Mouse (Mus musculus) cerebellum, adult 11-12 months (tissue): ENCODE measurements around the gene Rabggta.

Experiments
- DNase-seq: peaks from one replicate; pipeline ENCODE4 v3.0.0; 2022

Rabggta gene

DNA sequence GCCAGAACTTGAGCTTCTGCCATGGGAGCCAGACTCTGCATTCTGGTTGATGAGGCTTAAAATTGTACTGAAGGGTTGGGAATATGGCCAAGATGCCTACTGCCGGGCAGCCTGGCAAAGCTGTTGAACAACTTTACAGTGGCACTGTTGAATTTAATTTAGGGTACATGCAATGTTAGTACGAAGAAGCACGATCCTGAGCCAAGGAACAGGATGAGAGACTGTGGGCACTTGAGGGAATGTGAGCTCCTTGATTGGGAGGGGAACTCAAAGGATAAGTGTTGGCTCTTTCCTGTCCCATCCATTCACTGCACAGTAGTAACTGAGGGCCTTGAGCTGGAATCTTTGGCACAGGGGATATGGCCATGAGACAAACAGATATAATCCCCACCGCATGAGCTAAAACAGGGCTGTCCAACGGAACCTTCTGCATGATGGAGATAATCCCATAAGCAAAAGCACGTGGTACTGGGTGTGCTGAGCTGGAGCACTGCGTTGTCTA lies 8.5 kb upstream of the Rabggta start:
- DNase-seq = no peak

DNA sequence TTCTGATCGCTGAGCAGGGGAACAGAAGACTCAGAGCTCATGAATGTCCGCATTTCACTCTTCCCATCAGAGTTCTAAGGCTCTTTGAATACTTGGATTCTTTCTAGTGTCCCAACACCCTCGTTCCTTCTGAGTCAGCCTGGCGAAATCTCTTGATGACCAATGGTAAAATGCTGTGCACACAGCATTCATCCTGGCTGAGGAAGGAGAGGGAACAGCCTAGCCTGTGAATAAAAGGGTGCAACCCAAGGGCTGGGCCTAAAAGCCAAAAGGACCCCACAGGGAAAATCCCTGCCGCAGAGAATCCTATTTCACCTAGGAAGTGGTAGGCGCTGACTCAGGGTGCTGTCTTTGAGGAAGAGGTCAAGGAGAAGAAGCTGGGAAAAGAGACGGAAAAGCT lies 8.1 kb upstream of the Rabggta start:
- no peak for DNase-seq

DNA sequence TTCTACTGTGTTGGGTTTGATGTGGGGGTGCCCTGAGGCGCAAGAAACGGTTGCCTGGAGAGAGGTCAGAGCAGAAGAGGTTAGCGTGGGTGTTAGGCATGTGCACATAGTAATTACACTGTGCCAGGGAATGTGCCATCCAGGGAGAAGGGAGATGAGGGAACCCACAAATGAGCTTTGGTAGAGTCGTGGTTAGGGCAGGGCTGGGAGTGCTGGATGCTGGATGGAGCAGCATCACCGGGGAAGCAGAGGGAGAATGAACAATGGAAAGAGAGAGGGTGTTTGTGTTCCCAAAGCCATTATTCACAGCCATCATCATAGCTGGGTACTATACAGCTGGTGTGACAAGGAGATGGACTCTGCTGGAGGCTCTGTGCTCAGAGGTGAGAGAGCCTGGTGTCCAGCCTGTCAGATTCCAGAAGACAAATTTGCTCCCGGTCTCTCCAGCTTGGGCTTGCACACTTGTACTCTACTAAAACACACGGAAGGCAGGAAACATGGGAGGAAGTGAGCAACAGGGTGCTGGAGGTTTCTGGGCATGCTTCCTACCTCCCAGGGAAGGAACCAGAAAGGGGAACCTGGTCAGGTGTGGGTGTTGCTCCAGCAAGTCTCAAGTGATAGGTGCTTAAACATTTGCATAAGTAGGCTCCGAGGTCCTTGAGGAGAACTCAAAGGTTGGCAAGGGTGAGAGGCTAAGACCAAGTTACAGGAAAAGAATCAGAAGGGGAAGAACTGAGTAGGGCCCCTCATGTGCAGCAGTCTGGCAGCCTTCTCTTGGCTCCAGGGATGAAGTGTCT lies 6.0 kb upstream of the Rabggta start:
- no peak for DNase-seq

DNA sequence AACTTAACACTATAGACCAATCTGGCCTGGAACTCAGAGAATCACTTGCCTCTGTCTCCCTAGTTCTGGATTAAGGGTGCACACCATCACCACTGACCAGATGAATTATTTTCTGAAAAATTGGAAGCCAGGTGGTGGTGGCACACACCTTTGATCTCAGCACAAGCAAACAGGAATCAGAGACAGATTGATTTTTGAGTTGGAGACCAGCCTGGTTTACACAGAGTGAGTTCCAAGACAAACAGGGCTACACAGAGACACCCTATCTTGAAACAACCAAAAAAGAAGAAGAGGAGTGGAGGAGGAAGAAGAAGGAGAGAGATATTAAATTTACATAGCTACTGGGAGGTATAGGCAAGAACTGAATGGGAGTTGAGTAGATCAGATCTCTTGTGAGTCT lies 4.2 kb upstream of the Rabggta start:
- DNase-seq = no peak

DNA sequence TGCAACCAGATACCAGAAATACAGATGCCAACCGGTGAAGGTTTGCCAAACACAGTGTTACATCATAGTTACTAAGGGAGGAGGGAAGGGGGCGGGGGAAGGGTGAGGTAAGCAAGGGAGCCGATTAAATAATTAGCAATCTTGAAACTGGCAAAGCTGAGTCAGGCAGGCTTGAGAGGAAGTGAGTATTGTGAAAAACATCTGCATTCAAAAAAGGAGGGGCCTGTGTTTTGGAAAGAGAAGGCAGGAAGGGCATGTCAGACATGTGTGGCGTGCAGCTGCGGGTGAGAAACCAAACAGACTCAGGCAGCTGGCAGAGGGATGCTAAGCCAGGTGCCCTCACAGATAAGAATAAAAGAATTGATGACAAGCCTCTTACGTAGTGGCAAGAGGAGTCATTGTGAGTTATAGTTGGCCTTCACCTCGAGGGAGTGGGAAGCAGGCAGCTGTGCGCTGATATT lies 2.4 kb upstream of the Rabggta start:
- no peak for DNase-seq

DNA sequence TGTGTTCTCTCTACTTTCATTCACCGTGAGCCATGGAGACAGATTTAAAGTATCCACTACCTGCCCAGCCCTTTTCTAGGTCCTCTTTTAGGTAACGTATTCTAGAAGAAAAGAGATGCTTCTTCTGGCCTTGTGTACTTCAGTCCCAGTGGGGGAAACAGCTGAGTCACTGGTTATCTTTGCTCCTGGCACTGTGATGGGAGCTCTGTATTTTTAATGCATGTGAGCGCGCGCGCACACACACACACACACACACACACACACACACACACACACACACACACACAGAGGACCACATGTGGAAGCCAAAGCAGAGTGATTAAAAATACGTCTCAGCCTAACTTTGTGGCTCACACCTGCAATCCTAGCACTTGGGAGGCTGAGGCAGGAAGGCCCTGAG lies 1.4 kb upstream of the Rabggta start:
- no peak for DNase-seq

DNA sequence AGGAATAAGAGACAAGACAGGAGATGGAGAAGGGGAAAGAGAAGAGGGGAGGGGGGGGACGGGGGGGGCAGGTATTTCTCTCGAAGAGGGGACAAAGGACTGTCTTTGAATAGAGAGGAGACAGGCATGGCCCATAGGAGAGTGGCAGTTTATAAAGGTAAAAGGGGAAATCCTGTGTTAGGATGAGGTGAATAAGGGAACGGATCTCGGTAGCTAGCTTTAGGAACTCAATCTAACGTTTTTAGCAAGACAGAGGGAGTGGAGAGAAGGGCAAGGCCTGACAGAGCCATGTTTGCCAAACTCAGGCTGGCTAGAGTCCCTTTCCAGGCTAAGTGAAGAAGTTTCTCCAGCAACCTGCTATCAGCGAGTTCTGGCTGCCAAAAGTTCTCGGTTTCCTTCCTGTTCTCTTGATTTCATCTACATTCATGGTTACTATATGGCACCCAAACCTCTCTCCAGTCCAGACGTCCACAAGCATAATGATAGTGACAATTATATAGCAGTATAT lies 429 bp upstream of the Rabggta start:
- no peak for DNase-seq

GRCm38 (mm10) chr14:55721076-55721475 lies 987 bp downstream of the Rabggta start:
- peak; percentile 31 for DNase-seq

DNA sequence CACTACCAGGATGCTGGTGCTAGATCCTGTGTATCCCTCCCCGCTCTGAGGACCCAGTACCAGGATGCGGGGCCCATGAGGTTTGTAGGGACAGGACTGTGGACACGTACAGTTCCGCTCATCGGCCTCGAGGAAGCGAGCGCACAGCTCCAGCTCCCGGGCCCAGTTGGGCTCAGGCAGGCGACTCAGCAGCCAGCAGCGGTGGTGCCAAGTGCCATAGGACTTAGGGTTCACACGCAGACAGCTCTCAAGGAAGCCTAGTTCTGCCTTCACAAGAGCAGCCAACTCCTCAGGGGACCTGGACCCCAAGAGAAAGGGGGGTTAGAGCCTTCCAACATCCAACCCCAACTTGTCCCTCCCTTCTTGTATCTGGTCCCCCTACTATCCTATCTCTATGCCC lies 1.4 kb downstream of the Rabggta start:
- DNase-seq = peak; percentile 30

- DNase-seq = no peak
Observed at GRCm38 (mm10) chr14:55719737-55720136, 2.3 kb downstream of the Rabggta start.

- DNase-seq = no peak
Observed at GRCm38 (mm10) chr14:55716884-55717283, 5.2 kb downstream of the Rabggta start.

DNA sequence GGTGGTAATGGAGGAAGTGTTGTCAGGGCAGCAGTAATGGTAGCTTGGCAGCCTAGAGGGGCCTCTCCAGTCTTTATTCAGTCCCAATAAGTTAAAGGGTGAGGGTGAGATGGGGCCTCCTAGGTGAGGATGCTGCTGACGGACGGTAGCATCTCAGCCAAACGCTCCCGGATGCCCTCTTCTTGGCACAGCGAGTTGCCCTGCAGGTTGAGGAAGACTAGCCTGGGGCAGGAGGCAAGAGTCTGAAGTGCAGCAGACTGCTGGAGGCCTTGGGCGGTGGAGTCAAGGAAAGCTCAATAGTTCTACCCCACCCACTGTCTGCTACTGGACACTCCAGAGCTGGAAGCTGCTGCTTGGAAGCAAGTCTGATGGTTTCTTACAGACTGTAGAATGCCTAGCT lies 5.8 kb downstream of the Rabggta start:
- no peak for DNase-seq

DNA sequence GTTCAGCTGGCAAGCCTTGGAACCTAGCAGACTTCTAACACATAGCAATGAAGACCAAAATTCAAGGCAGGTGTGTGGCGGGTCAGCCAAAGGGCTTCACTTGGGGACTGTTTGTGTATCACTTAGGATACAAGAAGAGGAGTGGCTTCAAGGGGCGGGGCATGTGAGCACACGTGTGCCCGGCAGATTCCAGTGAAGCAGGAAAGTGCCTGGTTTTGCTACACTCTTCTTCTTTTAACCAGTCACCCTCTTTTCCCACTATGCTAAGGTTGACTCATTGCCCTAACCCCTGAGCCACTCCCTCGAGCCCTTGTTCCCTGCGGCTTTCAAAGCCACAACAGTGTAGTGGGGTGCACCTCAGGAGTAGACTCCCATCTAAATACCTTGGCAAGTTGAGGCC lies 7.2 kb downstream of the Rabggta start:
- no peak for DNase-seq

DNA sequence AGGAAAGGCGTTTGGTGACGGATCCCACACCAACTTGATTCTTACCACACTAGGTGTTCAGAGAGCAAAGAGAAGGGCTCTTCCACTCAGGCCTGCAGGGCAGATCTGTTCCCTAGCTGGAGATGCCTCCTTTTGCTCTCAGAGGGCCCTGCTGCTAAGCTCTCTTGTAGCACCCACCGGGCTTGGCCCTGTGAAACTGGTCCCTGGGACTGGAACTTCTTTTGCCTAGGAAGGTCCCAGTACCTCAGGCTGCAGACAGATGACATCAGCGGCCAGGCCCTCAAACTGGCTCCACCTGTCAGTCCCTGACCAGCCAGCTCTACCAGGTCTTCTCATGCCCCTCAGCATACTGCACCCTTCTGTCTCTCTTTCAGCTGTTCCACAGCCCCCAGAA lies 8.3 kb downstream of the Rabggta start, which contains the start of gene Tgm1:
TSS of gene Tgm1 (minus strand) at position 198 of the 394 bp plus-strand sequence.
- DNase-seq = no peak

- no peak for DNase-seq
Observed at GRCm38 (mm10) chr14:55713007-55713728, 8.9 kb downstream of the Rabggta start.

DNA sequence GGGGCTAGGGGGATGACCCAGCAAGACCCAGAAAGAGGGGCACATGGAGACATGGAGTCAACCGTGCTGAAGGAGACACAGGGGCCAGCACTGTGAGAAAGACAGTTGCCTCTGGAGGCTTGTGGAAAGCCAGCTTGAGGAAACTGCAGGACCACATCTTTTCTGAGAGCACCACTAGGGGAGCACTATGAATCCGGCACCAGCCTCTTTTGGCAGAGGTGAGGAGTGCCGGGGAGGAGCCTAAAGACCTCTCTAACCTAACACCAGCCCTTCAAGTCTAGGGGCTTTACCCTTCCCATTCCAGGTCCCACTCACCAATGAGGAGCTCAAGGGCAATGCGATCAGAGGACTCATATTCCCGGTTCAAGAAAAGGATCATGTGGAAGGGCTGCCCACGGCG lies 10.3 kb downstream of the Rabggta start:
- DNase-seq = no peak

DNA sequence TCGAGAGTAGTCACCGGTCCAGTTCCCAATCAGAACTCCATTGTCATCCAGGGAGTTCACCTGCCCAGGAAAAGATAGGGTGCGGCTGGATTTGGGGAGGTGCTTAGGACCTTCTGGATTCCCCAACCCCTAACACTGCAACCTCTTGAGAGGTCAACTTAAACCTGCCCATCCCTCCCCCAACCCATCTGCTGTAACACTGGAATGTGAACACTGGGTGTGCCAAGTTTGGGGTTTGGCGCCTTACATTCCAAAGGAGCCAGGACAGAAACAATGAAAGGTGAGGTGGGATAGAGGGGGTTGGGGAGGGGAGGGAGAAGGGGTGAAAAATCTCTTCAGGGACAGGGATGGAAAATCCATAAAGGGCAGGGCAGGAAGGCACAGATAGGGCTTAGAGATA lies 12.6 kb downstream of the Rabggta start:
- DNase-seq = no peak

DNA sequence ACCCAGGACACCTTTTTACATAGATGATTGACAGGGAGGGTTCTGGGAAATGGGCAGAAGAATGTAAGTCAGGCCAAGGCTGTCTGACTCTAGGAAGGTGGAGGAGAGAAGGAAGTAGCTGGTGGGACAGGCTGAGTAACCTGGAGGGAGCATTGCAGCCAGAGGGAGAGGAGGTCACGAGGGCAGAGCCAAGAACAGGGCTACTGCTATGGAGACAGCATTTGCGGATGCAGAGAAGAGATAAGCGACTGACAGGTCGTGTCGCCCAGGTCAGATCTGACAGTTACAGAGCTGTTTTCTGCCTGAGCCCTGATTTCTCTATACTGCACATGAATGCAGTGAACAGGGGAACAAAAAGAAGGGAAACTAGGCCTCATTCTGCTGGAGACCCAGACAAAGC lies 14.7 kb downstream of the Rabggta start:
- no peak for DNase-seq

DNA sequence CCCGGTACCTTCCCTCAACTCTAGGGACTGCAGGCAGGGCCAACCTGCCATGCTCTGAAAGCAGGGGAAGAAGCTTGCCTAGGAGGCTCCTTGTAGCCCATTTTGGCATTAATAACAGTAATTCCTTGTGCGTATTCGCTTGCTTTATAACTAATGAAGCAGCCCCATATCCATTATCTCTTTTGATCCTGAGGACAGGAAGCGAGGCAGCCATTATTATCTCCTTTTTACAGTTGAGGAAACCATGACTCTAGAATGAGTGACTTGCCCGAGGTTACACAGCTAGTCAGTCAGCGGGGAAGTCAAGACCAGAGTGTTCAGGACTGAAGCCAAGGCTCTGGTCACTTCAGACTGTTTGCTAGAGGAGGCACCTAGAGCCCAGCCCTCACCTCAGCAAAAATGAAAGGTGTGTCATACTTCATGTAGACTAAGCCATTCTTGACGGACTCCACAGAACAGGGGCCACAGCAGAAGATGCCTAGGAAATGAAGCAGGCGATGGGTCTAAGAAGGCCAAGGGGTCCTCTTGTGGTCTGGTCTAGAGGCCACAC lies 15.9 kb downstream of the Rabggta start:
- no peak for DNase-seq

DNA sequence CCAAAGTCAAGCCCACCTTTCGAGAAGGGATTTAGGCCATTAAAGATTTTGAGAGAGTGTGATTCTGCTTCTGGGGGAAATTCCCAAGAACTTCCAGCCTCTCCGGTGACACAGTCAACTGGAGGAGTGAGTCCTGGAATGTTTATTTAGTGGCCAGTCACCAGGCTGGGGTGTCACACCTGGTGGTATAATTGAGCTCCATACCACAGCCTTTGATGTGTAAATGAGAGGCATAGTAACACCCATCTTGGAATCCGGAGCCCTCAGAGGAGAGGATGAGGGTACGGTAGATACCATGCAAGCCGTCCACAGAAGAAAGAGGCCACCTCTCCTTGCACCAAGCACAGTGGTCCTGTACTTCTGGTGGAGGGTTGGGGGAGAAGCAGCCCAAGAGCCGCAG lies 19.3 kb downstream of the Rabggta start:
- no peak for DNase-seq

DNA sequence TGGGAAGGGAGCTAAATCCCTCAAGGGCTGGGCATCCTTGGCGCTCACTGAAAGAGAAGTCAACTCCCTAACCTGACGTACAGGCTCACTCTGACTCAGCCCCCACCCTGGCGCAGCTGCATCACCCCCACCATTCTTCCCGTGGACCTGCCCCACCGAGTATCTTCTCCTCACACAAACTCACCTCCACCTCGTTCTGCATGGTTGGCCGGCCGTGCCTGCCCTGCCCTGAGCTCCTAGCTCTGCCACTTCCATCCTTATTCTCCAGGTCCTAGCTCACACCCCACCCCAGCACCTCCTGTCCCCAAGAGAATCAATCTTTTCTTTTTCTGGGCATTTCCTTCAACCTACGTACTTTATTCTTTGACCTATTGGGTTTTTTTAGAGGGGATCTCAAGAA lies 20.9 kb downstream of the Rabggta start:
- no peak for DNase-seq

- DNase-seq = no peak
Observed at GRCm38 (mm10) chr14:55697226-55697625, 24.8 kb downstream of the Rabggta start.

- no peak for DNase-seq
Observed at GRCm38 (mm10) chr14:55689433-55689832, 32.6 kb downstream of the Rabggta start.

- DNase-seq = no peak
Observed at GRCm38 (mm10) chr14:55682118-55682493, 40.0 kb downstream of the Rabggta start.
